Mouse (Mus musculus) liver, embryonic 14.5 days (tissue): Measurements from ENCODE around the gene Ttc5.

Experiments
- CTCF ChIP-seq: IDR thresholded peaks from 2 replicates; pipeline ENCODE4 v1.5.1; 2016; ENCODE audit warnings: antibody characterized with exemption, low read depth, control low read depth
- EP300 ChIP-seq: IDR thresholded peaks from 2 replicates; pipeline ENCODE4 v1.6.1; 2016; ENCODE audit warnings: antibody characterized with exemption, low read depth

DNA sequence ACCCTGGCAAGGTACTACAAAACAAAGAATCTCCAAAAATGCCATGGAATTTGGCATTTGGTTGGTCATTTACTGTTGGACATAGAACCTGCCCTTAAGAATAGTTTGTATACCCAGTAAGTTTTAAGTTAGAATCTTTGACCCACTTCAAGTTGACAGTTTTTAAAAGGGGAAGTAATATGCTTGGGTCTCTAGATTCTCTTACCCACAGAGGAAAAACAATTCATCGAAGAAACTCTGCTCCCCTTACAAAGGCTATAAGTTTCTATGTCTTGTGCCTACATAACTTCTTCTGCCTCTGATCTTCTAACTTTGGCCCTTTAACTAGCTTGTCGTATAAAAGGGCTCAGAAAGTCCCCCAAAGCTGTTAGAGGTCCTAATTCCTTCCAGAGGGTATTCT lies 45.0 kb downstream of the Ttc5 start:
- TF ChIP-seq CTCF (no peak), EP300 (no peak)
